Mouse (Mus musculus): ENCODE results near the gene Ift122.
A peak's percentile ranks its signal among the peaks of the same experiment; 100 is the strongest.

Gene Ift122

DNA sequence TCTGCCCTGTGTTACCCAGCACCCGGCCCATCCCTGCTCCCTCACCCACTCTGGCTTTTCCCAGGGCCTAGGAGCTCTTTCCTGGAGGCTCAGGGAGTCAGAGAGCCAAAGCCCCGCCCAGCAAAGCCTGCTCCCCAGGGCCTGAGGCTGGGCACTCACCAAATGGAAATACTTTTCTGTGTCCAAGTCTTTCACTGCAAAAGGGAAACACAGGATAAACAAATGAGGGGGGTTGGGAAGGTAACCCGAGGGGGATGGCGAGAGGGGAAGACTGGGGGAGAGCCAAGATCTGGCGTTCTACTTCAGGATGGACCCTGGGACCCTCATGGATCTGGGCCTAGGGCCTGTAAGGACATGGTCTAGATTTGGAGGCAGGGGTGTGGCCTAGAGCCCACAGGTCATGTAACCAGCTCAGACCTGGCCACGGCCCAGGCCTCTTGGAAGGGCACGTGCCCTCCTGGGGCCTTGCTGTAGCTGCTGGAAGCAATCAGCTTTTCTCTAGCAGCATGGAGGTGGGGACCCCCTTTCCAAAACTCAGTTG is 106.0 kb downstream of the Ift122 start:
- DNase-seq (ENCODE audit: low spot score) = peak; percentile 86

DNA sequence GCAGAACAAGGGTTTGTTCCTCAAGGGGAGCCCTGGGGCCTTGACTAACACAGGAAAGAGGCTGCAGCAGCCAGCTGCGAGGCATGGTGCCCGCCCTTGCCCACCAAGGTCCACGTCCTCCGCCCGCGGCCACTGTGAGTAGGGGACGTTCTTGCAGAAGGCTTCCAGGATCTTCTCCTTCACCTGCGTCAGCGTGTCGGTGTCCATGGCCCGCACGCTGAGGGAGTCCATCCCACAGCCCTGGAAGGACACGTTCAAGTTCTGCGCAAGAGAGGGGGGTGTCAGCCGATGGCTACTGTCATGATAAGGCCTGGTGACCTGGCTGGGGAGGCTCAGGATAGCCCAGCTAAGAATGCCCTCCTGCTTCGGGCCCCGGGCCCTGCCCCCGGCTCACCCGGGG is 107.1 kb downstream of the Ift122 start:
- DNase-seq (ENCODE audit: low spot score) = no peak

DNA sequence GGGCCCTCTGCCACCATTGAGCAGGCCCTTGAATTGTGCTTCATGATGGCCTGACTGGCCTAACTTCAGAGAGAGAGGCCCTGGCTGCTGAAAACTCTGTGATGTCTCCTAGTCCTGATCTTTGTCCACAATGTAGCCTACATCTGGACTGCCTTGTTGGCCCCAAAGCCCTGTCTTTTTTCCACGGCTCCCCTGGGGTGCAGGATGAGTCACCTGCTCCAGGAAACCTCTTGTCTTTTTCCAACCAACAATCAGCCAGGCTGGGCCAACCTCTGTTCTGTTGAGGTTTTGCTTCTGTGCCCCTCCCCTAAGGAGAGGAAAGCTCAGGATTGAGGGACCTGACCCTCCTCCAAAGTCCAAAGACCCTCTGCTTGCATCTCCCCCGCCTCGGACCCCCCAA is 108.5 kb downstream of the Ift122 start:
- DNase-seq (ENCODE audit: low spot score) = no peak

DNA sequence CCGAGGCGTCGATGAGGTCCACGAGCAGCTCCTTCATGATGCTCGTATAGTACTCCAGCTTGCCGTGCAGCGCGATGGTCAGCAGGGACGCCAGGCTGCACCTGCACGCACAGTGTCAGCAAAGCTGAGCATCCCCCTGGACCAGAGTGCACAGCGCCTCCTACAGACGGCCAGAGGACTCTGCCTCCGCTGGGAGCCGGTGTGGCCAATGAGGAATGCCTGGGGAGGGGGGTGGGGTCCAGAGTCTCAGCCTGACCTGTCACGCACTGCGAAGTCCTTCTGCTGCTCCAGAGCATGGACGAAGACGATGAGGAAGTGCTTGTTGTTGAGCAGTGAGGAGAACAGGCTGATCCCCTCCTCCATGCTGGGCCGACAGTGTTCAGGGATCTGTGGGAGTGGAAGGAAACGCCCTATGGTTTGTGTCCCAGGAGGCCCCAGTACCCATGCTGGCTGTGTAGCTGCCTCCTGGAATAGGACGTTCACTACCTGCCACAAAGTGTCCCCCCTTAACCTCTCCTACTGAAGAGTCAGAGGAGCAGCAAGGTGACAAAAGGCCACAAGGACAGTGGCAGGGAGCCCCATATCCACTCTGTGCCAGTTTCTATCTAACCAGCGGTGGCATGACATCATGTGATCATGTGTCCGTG is 109.3 kb downstream of the Ift122 start:
- DNase-seq (ENCODE audit: low spot score) = peak; percentile 61

DNA sequence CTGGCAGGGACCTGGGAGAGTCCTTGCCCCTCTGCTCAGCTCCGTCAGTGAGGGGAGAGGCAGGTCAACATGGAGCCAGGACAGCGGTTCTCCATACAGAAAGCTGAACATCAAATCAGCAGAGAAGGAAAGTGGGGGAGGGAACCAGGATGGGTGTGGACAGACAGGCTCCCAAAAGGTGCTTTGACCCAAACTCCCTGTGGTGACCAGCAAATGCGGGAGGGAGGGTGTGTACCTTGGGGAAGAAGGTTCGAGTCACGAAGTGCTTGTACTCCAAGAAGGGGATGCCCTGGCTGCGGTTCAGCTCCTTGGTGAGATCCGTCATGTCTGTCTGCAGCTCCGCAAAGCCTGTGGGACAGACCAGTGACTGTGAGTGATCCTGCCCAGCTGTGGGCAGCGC is 110.4 kb downstream of the Ift122 start:
- no peak for DNase-seq (ENCODE audit: low spot score)

DNA sequence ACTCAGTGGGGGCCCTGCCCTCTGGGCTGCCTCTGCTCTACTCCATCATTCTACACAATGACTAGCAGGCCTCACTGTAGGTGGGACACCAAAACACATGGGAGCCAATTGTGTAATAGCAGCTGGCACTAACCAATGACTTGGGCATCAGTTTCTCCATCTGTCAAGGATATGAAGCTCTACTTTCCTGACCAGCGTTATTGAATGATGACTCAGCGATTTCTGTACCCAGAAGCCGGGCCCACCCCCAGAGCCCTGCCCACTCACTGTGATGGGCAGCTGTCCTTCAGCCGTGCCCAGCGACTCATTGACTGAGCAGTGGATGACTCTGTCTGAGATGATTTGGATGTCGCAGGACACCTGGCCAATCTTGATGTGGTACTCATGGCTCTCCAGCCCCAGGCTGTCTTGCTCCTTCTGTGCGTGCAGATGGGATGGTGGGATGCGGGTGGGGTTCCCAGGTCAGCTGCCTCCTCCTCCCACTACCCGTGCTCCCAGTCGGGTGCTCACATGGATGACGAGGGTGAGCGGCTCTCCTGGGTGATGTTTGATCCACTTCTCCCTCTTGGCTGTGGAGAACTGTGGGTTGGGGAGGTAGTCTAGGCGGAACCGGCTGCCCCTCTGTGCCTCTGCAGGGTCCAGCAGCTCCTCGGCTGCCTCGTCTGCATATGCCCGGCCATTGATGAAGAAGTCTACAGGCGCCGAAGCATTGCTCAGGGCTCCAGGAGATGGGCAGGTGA is 113.1 kb downstream of the Ift122 start:
- no peak for DNase-seq (ENCODE audit: low spot score)

DNA sequence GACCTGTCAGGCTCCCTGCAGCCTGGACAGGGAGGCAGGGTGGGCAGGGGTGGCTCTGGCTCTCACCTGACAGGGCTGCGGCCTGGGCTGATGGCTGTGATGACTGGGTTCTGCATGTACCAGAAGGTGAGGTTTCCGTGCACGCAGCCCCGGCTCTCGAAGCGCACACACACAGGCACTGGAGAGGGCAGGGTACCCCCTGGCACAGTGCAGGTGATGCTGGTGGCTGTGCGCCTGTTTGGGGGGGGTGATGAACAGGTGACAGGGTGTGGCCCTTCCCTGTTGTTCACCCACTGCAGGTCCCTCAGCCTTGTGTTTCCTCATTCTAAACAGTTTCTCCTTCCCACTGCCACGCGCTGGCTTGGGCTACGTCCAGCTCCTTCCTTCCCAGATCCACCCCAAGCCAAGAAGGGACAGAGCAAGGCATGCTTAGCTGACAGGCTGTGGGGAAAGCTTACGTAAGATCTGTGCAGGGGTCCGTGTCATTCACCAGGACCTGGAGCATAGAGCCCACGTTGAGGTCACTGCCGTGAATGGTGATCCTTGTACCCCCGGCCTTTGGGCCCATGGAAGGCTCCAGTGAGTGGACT is 114.1 kb downstream of the Ift122 start:
- no peak for DNase-seq (ENCODE audit: low spot score)

DNA sequence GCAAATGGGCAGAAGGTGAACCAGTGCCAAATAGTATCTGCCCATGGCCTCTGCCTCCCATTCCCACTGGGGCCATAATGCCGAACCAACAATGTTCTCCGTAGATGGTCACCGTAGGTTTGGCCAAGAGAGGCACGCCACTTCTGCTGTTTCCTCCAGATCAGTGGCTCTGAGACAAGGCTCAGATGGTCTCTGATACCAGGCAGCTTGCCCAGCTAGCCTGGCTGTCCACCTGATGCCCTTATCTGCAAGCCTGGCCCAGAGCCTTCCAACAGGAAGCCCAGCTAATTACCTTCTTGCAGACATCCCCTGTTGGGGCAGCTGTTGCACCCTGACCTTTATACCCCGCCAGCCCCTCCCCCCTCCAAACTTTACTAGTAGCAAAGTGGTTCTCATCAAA is 114.8 kb downstream of the Ift122 start:
- DNase-seq (ENCODE audit: low spot score) = no peak

DNA sequence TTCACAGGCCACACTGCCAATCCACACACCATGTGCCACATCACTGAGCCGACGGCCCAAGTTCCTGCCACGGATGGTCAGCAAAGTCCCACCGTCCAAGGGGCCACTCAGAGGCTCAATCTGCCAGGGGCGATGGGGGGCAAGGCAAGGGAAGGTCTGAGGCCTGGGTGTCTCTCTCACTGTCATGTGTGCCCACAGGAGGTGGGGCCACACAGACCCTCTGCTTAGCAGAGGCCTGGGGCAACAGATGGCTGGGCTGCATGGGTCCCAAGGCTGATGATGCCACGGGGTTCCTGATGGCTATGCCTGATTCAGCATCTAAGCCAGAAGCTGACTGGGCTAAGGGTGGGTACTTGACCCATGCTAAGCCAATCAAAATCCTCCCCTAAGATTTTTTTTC is 115.4 kb downstream of the Ift122 start:
- no peak for DNase-seq (ENCODE audit: low spot score)

DNA sequence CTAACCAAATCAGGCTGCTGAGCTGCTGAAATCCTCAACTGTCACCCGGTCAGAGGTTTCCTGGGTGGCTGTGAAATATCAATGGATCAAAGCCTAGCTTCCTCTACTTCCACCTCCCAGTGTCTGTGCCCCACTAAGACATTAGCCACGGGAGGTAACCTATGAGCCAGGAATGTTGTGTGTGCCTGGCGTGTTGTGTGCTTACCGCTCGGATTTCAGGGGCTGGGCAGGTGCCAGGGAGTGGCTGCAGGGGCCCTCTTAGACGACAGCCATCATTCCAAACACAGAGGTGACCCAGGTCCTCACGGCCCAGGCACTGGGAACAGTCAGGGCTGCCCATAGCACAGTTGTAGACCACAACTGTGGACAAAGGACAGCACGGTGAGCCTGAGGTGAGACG is 115.8 kb downstream of the Ift122 start:
- DNase-seq (ENCODE audit: low spot score) = no peak

DNA sequence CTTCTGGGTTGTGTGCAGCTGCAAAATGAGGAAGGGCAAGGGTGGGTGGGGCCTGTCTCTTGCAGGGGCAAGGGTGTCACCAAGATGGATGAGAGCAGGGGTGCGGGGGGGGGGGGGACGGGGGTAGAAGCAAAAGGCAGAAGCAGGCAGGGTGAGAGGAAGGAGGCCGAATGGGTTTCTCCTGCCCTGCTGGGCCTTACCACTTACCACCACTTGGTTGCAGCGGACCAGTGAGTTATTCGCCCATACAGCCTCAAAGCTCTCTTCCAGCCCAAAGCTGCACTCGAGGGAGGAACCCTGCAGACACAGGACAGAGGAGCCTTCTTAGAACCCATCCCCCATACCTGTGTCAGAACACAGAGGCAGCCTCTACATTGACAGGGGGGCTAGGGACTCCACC is 116.7 kb downstream of the Ift122 start:
- no peak for DNase-seq (ENCODE audit: low spot score)

DNA sequence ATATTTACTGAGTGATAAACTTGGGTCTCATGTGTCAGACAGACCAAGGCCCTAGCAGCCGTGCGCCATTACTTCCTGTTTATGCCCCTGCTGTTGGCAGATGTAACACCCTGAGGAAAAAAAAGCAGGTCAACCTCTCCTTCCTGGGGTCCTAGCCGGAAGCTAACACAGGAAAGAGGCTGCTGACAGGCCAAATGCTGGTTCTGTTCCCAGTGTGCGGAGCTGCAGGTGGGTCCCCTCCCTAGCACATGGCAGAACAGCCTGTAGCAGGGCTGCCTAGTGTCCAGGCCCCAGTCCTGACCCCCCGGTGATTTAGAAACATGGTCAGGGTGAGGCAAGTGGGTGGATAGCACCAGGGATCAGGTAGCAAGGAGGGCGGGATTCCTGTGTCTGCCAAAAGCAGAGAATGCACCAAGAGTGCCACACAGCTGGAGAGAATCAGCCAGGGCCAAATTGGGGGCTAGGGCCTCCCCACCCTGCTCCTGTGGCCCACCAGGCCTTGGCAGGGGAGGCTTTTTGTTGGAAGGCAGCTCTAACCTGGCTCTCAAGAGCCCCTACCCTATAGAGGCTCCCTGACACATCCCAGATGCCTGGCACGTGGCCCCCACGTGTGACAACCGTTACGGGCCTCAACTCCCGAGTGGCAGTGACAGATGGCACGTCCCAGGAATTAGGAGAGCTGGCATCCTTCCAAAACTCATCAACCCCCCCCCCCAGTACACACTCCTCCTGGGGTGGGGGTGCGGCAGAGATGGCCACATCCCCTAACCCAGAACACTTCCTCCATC is 118.2 kb downstream of the Ift122 start:
- no peak for DNase-seq (ENCODE audit: low spot score)

DNA sequence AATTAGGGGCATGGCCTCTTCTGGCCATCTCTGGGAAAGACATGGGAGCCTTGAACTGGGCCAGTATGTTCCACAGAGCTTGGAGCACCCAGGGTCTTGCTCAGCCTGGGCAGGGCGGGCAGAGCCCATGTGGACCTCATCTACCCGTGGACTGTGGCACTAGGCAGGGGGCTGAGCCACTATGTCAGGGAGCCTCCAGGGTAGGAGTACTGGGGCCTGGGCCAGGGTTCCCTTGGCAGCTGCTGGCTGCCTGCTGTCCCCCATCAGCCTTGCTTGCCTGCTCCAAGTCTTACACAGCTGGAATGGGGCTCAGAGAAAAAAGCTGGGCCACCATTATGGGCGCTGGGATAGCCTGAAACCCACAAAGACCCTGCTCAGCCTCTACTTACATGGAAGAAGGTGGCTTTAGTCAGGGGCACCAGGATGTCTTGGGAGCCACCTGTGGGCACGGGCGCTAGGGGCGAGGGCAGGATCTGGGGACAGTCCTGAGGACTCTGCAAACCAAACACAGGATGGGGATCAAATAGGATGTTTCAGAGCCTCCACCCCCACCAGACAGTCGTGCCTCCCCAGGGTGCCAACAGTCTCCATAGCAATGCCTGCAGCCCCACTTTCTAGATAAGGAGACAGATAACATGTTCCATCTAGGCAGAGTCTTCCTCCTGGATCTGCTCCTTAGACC is 119.0 kb downstream of the Ift122 start:
- no peak for DNase-seq (ENCODE audit: low spot score)

DNA sequence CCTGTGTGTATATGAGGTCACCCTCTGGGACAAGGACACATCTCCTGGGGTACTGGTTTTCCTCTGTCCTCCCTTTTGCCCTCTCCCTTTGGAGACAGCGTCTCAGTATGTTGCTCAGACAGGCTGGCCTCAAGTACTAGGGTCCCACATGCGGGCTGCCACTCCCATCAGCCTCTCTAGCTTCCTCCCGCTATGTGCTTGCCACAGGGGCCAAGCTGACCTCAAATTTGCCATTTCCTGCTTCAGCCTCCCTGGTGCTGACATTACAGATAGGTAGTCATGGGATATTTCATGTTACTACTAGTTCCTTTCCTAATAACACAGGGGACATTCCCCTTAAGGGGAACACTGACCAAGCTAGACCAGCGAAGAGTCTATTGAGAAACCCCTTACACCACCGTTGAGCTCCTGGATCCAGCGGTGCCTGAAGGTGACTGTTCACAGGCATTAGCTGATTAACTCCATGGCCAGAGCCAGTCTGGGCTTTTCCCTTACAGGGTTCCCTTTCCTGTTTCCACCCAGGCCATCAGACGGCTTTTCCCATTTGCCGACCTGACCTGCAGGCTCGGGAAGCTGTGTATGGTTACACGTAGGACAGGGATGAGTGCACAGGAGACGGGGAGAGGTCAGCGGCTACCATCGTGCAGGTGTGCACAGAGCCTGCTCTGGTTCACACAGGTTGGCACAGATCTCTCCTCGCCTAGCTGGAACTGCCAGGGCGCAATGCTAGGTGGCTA is 120.0 kb downstream of the Ift122 start:
- DNase-seq (ENCODE audit: low spot score) = no peak

DNA sequence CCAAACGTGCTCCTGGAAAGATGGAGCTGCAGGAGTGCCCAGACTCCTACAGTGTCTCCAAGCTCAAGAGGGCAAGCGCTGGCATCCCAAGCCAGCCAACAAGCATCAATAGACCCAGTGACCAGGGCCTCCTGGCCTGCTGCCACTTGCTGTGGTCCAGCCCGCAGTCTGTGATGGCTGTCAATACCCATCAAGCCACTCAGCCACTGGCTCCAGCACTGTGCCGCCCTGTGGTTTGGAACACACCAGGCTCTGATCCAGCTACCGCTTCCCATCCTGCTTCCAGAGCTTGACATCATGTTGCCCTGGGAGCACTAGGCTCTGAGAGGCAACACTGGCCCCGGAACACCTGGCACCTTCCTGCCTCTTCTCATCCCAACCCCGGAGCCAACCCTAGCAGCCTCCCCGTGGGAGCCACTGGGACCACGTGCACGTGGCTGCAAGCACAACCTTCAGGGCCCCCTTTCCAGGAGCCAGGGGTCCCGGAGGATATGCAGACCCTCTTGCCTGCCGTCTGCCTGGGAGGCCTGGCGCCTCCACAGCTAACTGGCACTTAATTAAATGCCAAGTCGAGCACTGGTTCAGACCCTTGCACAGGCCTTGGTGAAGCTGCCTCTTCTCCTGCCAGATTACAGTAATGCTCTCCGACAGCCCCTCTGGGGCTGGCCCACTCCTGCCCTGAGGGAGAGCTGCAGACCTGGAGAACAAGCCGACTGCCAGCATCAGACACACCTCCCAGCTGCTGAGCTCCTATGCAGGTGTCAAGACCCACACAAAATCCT is 120.8 kb downstream of the Ift122 start:
- DNase-seq (ENCODE audit: low spot score) = no peak

DNA sequence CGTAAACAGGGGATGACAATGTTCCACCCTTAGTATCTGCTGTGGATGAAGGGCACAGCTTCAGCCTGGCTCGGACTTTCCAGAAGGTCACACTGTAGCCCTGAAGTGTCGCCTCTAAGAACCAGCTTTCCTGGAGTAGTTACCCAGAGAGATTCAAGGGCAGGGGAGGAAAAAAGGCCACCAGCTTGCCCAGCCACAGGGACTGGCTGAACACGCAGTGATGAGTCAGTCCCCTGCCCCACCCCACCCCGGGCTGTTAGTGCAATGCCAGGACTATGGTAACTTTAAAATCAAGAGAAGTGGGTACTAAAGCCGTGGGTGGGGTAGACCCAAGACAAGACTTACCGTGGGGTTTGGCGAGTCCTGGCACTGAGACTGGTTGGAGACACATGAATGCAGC is 122.3 kb downstream of the Ift122 start:
- DNase-seq (ENCODE audit: low spot score) = no peak
